Mouse (Mus musculus) hindbrain, postnatal 0 days (tissue): ENCODE measurements around the gene Gpld1. TPM values are rescaled to one million over a fixed set of nuclear protein-coding genes. Genes with fewer than 3 reads are reported as not detected.

Experiments used
- ATAC-seq: fragments of 200-750 bp; cut with Nextera tagmentation; 2 replicates; pipeline ENCODE4 v1.8.0; 2017; ENCODE audit warnings: mild to moderate bottlenecking, moderate TSS enrichment, moderate library complexity
- DNase-seq: peaks from one replicate; pipeline ENCODE4 v3.0.0-alpha.2; 2015; ENCODE audit warnings: low spot score
- H3K27ac ChIP-seq: fragments of 300-500 bp; sonication (generic); 2 replicates; pipeline ENCODE4 v1.5.1; 2014; ENCODE audit warnings: mild to moderate bottlenecking
- H3K27me3 ChIP-seq: fragments of 300-500 bp; sonication (generic); 2 replicates; pipeline ENCODE4 v1.6.1; 2014; ENCODE audit warnings: low read length, mixed read lengths; ENCODE audit not compliant: insufficient read depth
- H3K36me3 ChIP-seq: fragments of 300-500 bp; sonication (generic); 2 replicates; pipeline ENCODE4 v1.6.1; 2014; ENCODE audit warnings: low read length, mixed read lengths; ENCODE audit not compliant: insufficient read depth
- H3K4me1 ChIP-seq: fragments of 300-500 bp; sonication (generic); 2 replicates; pipeline ENCODE4 v1.6.1; 2014; ENCODE audit warnings: antibody characterized with exemption, low read length, mixed read lengths; ENCODE audit not compliant: insufficient read depth
- H3K4me2 ChIP-seq: fragments of 300-500 bp; sonication (generic); 2 replicates; pipeline ENCODE4 v1.6.1; 2014; ENCODE audit warnings: low read depth, mild to moderate bottlenecking, low read length, moderate library complexity, mixed read lengths
- H3K4me3 ChIP-seq: fragments of 300-500 bp; sonication (generic); 2 replicates; pipeline ENCODE4 v1.5.1; 2014; ENCODE audit warnings: low read length
- H3K9ac ChIP-seq: fragments of 300-500 bp; sonication (generic); replicated peaks from 2 replicates; pipeline ENCODE4 v1.6.1; 2014; ENCODE audit warnings: mild to moderate bottlenecking, low read length, moderate library complexity, mixed read lengths
- H3K9me3 ChIP-seq: fragments of 300-500 bp; sonication (generic); 2 replicates; pipeline ENCODE4 v1.6.1; 2016; ENCODE audit warnings: low read length, mixed read lengths
- CTCF ChIP-seq: IDR thresholded peaks from 2 replicates; pipeline ENCODE4 v1.5.1; 2016; ENCODE audit warnings: antibody characterized with exemption, control low read depth, low read depth
- WGBS: fragments of 180-500 bp; shearing (Covaris S2); extraction: QIAGEN DNeasy Blood & Tissue Kit; methylation state at CpG from one replicate; pipeline ENCODE4 v1.1.7; 2014; 5-methylcytosine and 5-hydroxymethylcytosine counted together
- polyA plus RNA-seq: library from polyadenylated mRNA; unstranded; fragments of >200 nt; fragmentation: Nextera tagmentation; extraction: Ambion mirVana; gene quantifications from 2 replicates; pipeline ENCODE4 v1.2.1, GENCODE M21; 2015
- total RNA-seq: library from RNA; depleted of rRNA; stranded (reverse); fragments of >200 nt; gene quantifications from 2 replicates; pipeline ENCODE4 v1.2.3, GENCODE M21; 2014

Gpld1 gene
- total and polyA plus RNA-seq, 2 experiments from 2014 or later = 3.3 to 8.4 TPM

DNA sequence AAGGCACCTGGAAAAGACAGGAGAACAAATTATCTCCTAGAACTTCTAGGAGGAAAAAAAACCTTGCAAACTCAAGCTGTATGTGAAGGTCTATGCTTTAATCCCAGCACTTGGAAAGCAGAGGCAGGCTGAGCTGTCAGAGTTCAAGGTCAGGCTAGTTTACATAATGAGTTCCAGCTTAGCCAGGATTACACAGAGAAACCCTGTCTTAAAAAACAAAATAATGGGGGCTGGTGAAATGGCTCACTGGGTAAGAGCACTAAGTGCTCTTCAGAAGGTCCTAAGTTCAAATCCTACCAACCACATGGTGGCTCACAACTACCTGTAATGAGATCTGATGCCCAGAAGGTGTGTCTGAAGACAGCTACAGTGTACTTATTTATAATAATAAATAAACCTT lies 12.4 kb upstream of the Gpld1 start:
- peaks cover 3% of the 10 kb centered on the region; the same call in 1 of the 2 replicates for H3K36me3 ChIP-seq
- no peak overlapping the region for H3K27ac ChIP-seq
- H3K9me3 ChIP-seq = no peaks in the 10 kb centered on the region
- no peak for TF ChIP-seq CTCF
- no peaks in the 10 kb centered on the region for H3K27me3 ChIP-seq
- ATAC-seq (no peak), DNase-seq (no peak)
- no peaks in the 10 kb centered on the region for H3K4me1 ChIP-seq
- H3K4me3 ChIP-seq = no peak overlapping the region
- H3K9ac ChIP-seq = no peak overlapping the region
- H3K4me2 ChIP-seq = no peak overlapping the region

DNA sequence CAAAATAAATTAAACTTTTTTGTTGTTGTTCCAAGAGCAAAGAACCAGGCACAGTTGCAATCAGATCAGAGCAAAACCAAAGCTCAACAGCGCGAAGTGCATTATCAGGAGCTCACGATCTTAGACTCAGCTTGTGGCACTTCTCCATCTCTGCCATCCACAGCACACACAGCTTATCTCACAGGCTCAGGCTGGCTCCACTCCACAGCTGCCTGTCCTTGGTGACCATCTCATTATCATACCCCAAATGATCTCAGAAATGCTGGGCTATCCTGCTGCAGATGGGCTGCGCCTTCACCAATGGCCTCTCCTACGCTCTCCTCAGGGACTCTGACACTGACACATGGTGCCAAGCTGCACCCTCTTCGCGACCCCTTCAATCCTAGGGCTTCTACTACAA lies 9.8 kb upstream of the Gpld1 start:
- no peaks in the 10 kb centered on the region for H3K4me1 ChIP-seq
- no peak for ATAC-seq
- TF ChIP-seq CTCF = no peak
- no peak for DNase-seq
- no peak overlapping the region for H3K4me2 ChIP-seq
- H3K27ac ChIP-seq = no peak overlapping the region
- no peak overlapping the region for H3K4me3 ChIP-seq
- H3K27me3 ChIP-seq = no peaks in the 10 kb centered on the region
- no peaks in the 10 kb centered on the region for H3K36me3 ChIP-seq
- H3K9me3 ChIP-seq = no peaks in the 10 kb centered on the region
- WGBS = 94% methylated on average over 7 of the region's 7 CpGs
- no peak overlapping the region for H3K9ac ChIP-seq

DNA sequence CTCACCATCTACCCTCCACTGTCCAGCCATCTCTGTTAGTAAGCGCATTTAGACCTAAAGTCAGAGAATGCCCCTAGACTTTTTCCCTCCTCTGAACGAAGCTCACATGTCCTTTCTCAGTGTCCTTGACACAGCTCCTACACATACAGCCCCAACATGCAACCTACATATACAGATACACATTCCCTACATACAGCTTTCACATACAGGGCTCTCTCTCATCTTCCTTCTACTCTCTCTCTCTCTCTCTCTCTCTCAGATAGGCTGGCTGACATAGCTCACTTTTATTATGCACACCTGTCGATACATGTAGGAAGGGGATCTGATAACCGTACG lies 6.2 kb upstream of the Gpld1 start:
- H3K9ac ChIP-seq = peak overlapping the region; percentile 93
- DNase-seq (no peak), ATAC-seq (peak; percentile 36)

DNA sequence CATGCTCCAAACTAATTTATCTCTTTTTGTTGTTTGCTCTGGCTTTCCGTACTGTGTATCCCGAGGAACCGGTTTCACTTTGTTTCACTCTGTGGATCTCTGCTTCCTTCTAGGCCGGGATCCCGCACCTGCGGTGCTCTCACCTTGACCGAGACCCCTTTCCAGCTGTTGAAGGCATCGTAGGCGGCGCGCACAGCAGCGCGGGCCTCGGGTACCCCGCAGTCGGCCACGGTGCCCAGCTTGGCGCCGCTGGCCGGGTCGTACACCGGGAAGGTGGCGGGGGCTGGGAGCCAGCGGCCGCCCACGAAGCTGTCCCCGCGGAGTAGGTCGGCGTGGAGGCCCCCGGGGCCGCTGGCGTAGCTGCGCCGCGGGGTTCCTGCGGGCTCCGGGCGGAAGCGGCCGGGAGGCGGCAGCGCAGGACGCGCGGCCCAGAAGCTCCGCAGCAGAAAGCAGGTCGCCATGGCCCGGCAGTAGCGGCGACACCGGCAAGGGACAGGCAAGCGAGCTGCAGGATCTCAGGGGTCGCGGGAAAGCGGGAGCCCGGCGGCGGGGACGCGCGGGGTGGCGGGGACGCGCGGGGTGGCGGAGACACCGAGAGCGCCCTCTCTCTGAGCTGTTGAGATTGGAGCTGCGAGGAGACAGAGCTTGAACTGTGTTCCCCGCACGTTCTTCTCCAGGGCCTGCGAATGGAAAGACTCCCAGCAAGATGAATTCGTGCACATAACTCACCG lies 5.7 kb upstream of the Gpld1 start, which contains the start of gene Aldh5a1:
Gene Aldh5a1 (minus strand): TSS at position 554 of the 731 bp plus-strand sequence.
- peak within 1 kb of the TSS; percentile 70 for H3K4me2 ChIP-seq
- no peaks in the 10 kb centered on the region for H3K27me3 ChIP-seq
- H3K4me1 ChIP-seq = peaks cover 3% of the 10 kb centered on the region; the same call in 1 of the 2 replicates
- no peaks in the 10 kb centered on the region for H3K36me3 ChIP-seq
- peak within 1 kb of the TSS; percentile 93 for H3K27ac ChIP-seq
- peak; percentile 50 for TF ChIP-seq CTCF
- H3K4me3 ChIP-seq = peak within 1 kb of the TSS; percentile 90
- no peaks in the 10 kb centered on the region for H3K9me3 ChIP-seq
- DNase-seq (peak; percentile 91), ATAC-seq (peak; percentile 84)
- WGBS = under 1% methylated on average over 75 of the region's 75 CpGs
- H3K9ac ChIP-seq = peak within 1 kb of the TSS; percentile 93

More for the DNA sequence above, 6.2 kb upstream of the Gpld1 start:
- peaks cover 3% of the 10 kb centered on the region; the same call in 1 of the 2 replicates for H3K4me1 ChIP-seq
- no peaks in the 10 kb centered on the region for H3K27me3 ChIP-seq
- WGBS = 34% methylated on average over 5 of the region's 5 CpGs
- H3K9me3 ChIP-seq = no peaks in the 10 kb centered on the region
- H3K36me3 ChIP-seq = no peaks in the 10 kb centered on the region
- peak overlapping the region; percentile 93; the same call in 1 of the 2 replicates for H3K27ac ChIP-seq
- H3K4me3 ChIP-seq = peak overlapping the region; percentile 90
- TF ChIP-seq CTCF = no peak
- peak overlapping the region; percentile 70 for H3K4me2 ChIP-seq

DNA sequence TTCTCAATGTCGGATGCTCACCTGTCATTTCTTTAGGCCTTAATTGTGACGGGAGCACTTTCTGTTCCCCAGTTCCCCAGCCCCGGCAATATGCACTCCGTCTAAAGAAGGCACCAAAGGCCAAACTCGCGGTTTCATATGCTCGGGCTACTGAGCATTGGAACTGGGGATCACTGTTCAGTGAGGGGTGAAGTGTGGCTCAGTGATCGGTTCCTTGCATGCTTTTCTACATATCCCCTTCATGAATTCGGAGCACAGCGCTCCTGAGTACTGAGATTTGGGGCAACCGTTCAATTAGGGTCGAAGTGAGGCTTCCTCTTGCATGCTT lies 5.1 kb upstream of the Gpld1 start:
- no peaks in the 10 kb centered on the region for H3K36me3 ChIP-seq
- peak overlapping the region; percentile 93 for H3K27ac ChIP-seq
- H3K9me3 ChIP-seq = no peaks in the 10 kb centered on the region
- peak overlapping the region; percentile 90 for H3K4me3 ChIP-seq
- peak overlapping the region; percentile 70 for H3K4me2 ChIP-seq
- peak overlapping the region; percentile 93 for H3K9ac ChIP-seq
- peaks cover 3% of the 10 kb centered on the region; the same call in 1 of the 2 replicates for H3K4me1 ChIP-seq
- TF ChIP-seq CTCF = no peak
- H3K27me3 ChIP-seq = no peaks in the 10 kb centered on the region
- WGBS = 17% methylated on average over 12 of the region's 12 CpGs
- peak; percentile 44 for ATAC-seq
- no peak for DNase-seq

DNA sequence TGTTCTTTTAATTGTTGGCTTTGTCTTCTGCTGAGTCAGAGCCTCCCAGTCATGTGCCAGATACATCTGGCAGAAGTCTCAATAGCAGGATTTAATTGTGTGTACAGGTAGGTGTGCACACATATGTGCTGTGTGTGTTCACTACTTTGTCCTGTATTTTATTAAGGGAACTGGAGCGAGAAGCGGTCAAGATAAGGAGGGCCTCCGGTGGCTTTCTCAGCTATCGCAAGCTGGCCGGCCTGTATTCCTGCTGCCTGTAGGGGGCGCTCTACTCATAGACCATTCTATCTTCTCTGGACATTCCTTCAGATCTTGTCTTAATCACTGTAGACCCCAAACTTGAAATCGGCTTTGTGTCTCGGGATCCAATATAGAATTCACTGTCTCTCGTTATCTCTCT lies 4.3 kb upstream of the Gpld1 start:
- no peak overlapping the region for H3K4me3 ChIP-seq
- ATAC-seq (peak; percentile 34; the same call in 1 of the 2 replicates), DNase-seq (peak; percentile 88)
- peaks cover 3% of the 10 kb centered on the region; the same call in 1 of the 2 replicates for H3K4me1 ChIP-seq
- H3K9ac ChIP-seq = no peak overlapping the region
- TF ChIP-seq CTCF = peak; percentile 85
- H3K27me3 ChIP-seq = no peaks in the 10 kb centered on the region
- no peaks in the 10 kb centered on the region for H3K36me3 ChIP-seq
- WGBS = 30% methylated on average over 9 of the region's 9 CpGs
- no peak overlapping the region for H3K27ac ChIP-seq
- H3K9me3 ChIP-seq = no peaks in the 10 kb centered on the region
- H3K4me2 ChIP-seq = no peak overlapping the region; the same call in 1 of the 2 replicates

DNA sequence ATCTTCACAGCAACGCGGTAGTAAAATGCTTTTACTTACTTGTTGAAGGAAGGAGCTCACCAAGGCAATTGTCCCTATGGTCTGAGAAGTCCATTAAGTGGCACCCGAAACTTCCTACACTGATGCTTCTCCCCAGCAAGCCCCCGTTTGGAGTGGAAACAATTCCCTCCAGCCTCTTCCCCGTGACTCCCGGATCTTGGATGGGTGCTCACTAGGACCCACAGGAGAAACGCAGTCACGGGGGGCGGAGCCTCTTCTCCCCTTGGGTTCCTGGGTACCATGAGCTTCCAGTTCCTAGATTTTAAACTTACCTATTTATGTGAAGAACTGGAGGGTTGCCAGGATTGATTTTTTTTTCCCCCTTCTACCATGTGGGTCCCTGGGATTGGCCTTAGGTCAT lies 3.5 kb upstream of the Gpld1 start:
- H3K9ac ChIP-seq = no peak overlapping the region
- ATAC-seq (no peak), DNase-seq (no peak)
- no peaks in the 10 kb centered on the region for H3K36me3 ChIP-seq
- H3K4me2 ChIP-seq = no peak overlapping the region
- H3K27me3 ChIP-seq = no peaks in the 10 kb centered on the region
- no peak overlapping the region for H3K27ac ChIP-seq
- peaks cover 3% of the 10 kb centered on the region; the same call in 1 of the 2 replicates for H3K4me1 ChIP-seq
- no peak overlapping the region for H3K4me3 ChIP-seq
- no peaks in the 10 kb centered on the region for H3K9me3 ChIP-seq
- TF ChIP-seq CTCF = no peak
- 93% methylated on average over 9 of the region's 9 CpGs for WGBS
